Mouse (Mus musculus): ENCODE measurements at regions not wholly inside any gene's neighbourhood (a gene's known extent, or its start where the extent isn't known, plus 50 kb on each side); places are given as distances from the start of the nearest gene placed in this dataset.

DNA sequence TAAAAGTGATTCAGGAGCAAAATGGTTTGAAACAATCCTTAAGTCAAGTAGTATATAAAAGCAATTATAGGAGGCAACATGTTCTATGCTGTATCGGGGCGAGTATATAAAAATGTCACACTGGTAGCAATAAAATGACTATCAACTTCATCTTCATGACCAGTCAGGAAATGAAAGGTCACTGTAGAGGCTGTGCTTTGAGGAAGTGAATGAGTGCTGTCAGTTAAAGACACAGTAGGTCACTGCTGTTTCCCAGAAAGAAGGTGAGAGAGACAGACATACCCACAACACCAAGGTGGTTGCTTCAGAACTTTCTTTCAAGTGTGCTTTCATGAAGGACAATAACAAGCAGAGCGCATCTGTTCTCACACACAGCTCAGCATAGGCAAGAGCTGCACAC is 292.4 kb downstream of the Cd47 start:
- TF ChIP-seq CTCF (IDR thresholded peaks at IDR 0.05; ENCODE audit: low read depth): no peak
- no peak for TF ChIP-seq EP300 (IDR thresholded peaks at IDR 0.05; ENCODE audit: low read depth)
